Comparison of ENCODE assay signal across 7 mouse cellular contexts in the genomic region with DNA sequence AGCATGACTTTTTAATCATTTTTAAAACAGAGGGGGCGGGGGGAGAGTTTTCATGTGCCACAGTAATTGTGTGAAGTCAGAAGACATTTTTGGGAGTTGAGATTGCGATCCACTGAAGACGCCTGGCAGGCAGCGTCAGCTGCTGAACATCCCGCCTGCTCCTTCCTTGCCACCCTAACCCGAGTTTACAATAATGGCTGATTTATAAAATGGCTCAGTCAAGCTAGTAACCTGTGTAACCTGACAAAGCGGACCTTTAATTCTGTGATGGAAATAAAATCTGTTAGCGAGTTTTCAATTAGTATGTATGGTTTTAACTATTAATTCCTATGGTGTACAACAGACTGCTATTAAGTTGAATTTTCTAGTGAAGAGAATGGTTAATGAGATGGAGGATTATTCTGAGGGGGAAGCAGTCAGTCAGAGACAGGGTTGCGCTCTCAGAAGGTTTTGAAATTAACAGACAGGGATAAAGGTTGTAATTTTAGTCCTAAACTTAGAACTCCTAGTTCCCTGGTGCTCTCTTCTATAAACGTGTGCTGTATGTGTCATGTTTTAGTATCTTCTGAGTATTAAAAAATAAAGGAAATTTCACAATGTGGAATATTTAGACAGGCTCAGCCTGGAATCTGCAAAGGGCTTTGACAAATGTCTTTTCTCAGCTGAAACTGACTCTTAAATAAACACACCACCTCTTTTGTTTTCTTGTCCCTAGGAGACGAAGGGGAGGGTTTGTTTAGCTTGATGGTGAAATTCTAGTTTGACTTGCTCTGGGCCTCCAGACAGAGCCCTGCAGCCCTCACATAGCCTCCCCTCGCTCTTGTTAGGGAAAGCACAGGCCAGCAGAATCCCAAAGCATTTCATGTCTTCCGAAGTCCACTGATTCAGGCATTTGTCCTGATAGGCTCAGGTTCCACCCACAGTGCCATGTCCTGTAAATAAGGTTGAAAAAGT. TPM values are rescaled to one million over a fixed set of nuclear protein-coding genes. Genes with fewer than 3 reads are reported as not detected.
A peak's percentile ranks its signal among the peaks of the same experiment; 100 is the strongest.
DNase-seq lines count a peak whose midpoint lies in the region; ATAC-seq and TF ChIP-seq lines count a peak whose summit lies in the region.

No protein-coding gene starts in this region.

- H3K4me1 ChIP-seq in midbrain, embryonic 10.5 days: peaks cover 18% of the 10 kb centered on the region
- no peaks in the 10 kb centered on the region for H3K4me1 ChIP-seq in midbrain, postnatal 0 days (ENCODE audit: insufficient read depth, low read length)
- 0 out of 2 replicates have a peak, but pooled peaks cover 7% of the 10 kb centered on the region for H3K4me1 ChIP-seq in hindbrain, embryonic 12.5 days
- peaks cover 18% of the 10 kb centered on the region for H3K4me1 ChIP-seq in lung, embryonic 15.5 days

- H3K4me3 ChIP-seq in midbrain, embryonic 10.5 days: no peak overlapping the region
- H3K4me3 ChIP-seq in midbrain, postnatal 0 days (ENCODE audit: low read depth, low read length): no peak overlapping the region
- no peak overlapping the region for H3K4me3 ChIP-seq in hindbrain, embryonic 12.5 days
- H3K4me3 ChIP-seq in lung, embryonic 15.5 days: no peak overlapping the region

- H3K4me2 ChIP-seq in midbrain, postnatal 0 days (ENCODE audit: low read depth, low read length, poor library complexity, severe bottlenecking): no peak overlapping the region
- H3K4me2 ChIP-seq in hindbrain, embryonic 12.5 days (replicated peaks): no peak overlapping the region
- H3K4me2 ChIP-seq in lung, embryonic 15.5 days: peak overlapping the region; percentile 11; the same call in 1 of the 2 replicates

- H3K27me3 ChIP-seq in midbrain, embryonic 10.5 days (ENCODE audit: low read depth, poor library complexity, severe bottlenecking): no peaks in the 10 kb centered on the region
- no peaks in the 10 kb centered on the region for H3K27me3 ChIP-seq in midbrain, postnatal 0 days (ENCODE audit: insufficient read depth, low read length)
- H3K27me3 ChIP-seq in hindbrain, embryonic 12.5 days: no peaks in the 10 kb centered on the region
- no peaks in the 10 kb centered on the region for H3K27me3 ChIP-seq in lung, embryonic 15.5 days

- TF ChIP-seq CTCF in midbrain, postnatal 0 days (IDR thresholded peaks at IDR 0.05): no peak

- peak overlapping the region; percentile 65 for H3K27ac ChIP-seq in midbrain, embryonic 10.5 days (replicated peaks)
- H3K27ac ChIP-seq in midbrain, postnatal 0 days (ENCODE audit: low read depth, low read length): no peak overlapping the region; the same call in 1 of the 2 replicates
- peak overlapping the region; percentile 50 for H3K27ac ChIP-seq in hindbrain, embryonic 12.5 days
- H3K27ac ChIP-seq in lung, embryonic 15.5 days: peak overlapping the region; percentile 83

- no peak for ATAC-seq in midbrain, postnatal 0 days (ENCODE audit: low FRiP score)
- no peak for ATAC-seq in hindbrain, embryonic 12.5 days (ENCODE audit: low FRiP score)
- peak; percentile 62; the same call in 1 of the 2 replicates for ATAC-seq in lung, embryonic 15.5 days (ENCODE audit: borderline replicate concordance, extremely low read depth, low FRiP score, low TSS enrichment)
- no peak for ATAC-seq in activated CD4-positive, CD25-positive, alpha-beta regulatory T cell, adult 4 months
- no peak for ATAC-seq in frontal cortex, adult (ENCODE audit: low TSS enrichment)

- H3K9me3 ChIP-seq in midbrain, embryonic 10.5 days (replicated peaks): no peaks in the 10 kb centered on the region
- no peaks in the 10 kb centered on the region for H3K9me3 ChIP-seq in midbrain, postnatal 0 days (ENCODE audit: low read length)
- H3K9me3 ChIP-seq in hindbrain, embryonic 12.5 days (replicated peaks): no peaks in the 10 kb centered on the region
- no peaks in the 10 kb centered on the region for H3K9me3 ChIP-seq in lung, embryonic 15.5 days

- peaks cover 62% of the 10 kb centered on the region for H3K36me3 ChIP-seq in midbrain, embryonic 10.5 days
- peaks cover 6% of the 10 kb centered on the region for H3K36me3 ChIP-seq in midbrain, postnatal 0 days (ENCODE audit: insufficient read depth, low read length)
- H3K36me3 ChIP-seq in hindbrain, embryonic 12.5 days: peaks cover 31% of the 10 kb centered on the region
- H3K36me3 ChIP-seq in lung, embryonic 15.5 days: peaks cover 36% of the 10 kb centered on the region

- 80% methylated on average over 13 of the region's 13 CpGs for WGBS in midbrain, embryonic 10.5 days
- WGBS in midbrain, postnatal 0 days: 78% methylated on average over 13 of the region's 13 CpGs
- WGBS in hindbrain, embryonic 12.5 days: 77% methylated on average over 13 of the region's 13 CpGs
- 50% methylated on average over 13 of the region's 13 CpGs for WGBS in lung, embryonic 15.5 days

- DNase-seq in midbrain, embryonic 10.5 days (ENCODE audit: low spot score): no peak
- no peak for DNase-seq in midbrain, postnatal 0 days (ENCODE audit: low spot score)
- no peak for DNase-seq in gastrocnemius, postnatal 25 days

- H3K9ac ChIP-seq in midbrain, postnatal 0 days (replicated peaks; ENCODE audit: low read length, poor library complexity, severe bottlenecking): no peak overlapping the region
- no peak overlapping the region for H3K9ac ChIP-seq in hindbrain, embryonic 12.5 days
- no peak overlapping the region for H3K9ac ChIP-seq in lung, embryonic 15.5 days

RNA-seq across cellular contexts. Expression of gene Trp53bp2, which starts 51.6 kb away (rescaled TPM):
- 24.7 and 28.9 TPM in 2 replicates for polyA plus RNA-seq in midbrain, embryonic 10.5 days (2016; fragmentation: Nextera tagmentation; extraction: Ambion mirVana)
- total RNA-seq in midbrain, postnatal 0 days (2014; rRNA removed): 21.1 and 27.0 TPM in 2 replicates
- polyA plus RNA-seq in midbrain, postnatal 0 days (2015; fragmentation: Nextera tagmentation; extraction: Ambion mirVana): 9.9 and 11.1 TPM in 2 replicates
- polyA plus RNA-seq in hindbrain, embryonic 12.5 days (2016; fragmentation: Nextera tagmentation; extraction: Ambion mirVana): 31.9 and 32.7 TPM in 2 replicates
- 21.2 and 22.1 TPM in 2 replicates for polyA plus RNA-seq in lung, embryonic 15.5 days (2015; fragmentation: Nextera tagmentation; extraction: Ambion mirVana)
- polyA plus RNA-seq in activated CD4-positive, CD25-positive, alpha-beta regulatory T cell, adult 4 months (2017; shearing (Covaris generic)): 1 to 10 TPM; 7.7 TPM
- total RNA-seq in gastrocnemius, postnatal 25 days (2021): 1 to 10 TPM; 8.5 to 8.6 TPM

RNA-seq across cellular contexts. Expression of gene Capn2, which starts 56.8 kb away (rescaled TPM):
- 83.2 and 93.6 TPM in 2 replicates for polyA plus RNA-seq in midbrain, embryonic 10.5 days (2016; fragmentation: Nextera tagmentation; extraction: Ambion mirVana)
- 84.3 and 88.2 TPM in 2 replicates for total RNA-seq in midbrain, postnatal 0 days (2014; rRNA removed)
- 78.6 and 82.1 TPM in 2 replicates for polyA plus RNA-seq in midbrain, postnatal 0 days (2015; fragmentation: Nextera tagmentation; extraction: Ambion mirVana)
- 136 and 138 TPM in 2 replicates for polyA plus RNA-seq in hindbrain, embryonic 12.5 days (2016; fragmentation: Nextera tagmentation; extraction: Ambion mirVana)
- polyA plus RNA-seq in lung, embryonic 15.5 days (2015; fragmentation: Nextera tagmentation; extraction: Ambion mirVana): 135 and 136 TPM in 2 replicates
- polyA plus RNA-seq in activated CD4-positive, CD25-positive, alpha-beta regulatory T cell, adult 4 months (2017; shearing (Covaris generic)): 10 to 100 TPM; 44.3 to 47.1 TPM
- total RNA-seq in gastrocnemius, postnatal 25 days (2021): 10 to 100 TPM; 52.0 to 59.4 TPM
